Mouse (Mus musculus): ENCODE data around the gene Defb23.

DNA sequence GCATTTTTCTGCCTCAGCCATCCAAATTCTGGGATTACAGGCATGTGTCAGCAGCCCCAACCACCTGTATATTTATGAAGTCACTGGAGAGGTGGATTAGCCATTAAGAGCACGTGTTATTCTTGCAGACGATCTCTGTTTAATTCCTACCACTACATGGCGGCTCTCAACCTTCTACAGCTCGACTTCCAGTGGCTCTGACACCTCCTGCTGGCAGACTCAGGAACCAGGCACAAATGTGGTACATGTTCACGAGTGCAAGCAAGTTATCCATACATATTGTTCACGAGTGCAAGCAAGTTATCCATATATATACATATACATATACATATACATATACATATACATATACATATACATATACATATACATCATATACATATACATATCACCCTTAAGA is 28.7 kb upstream of the Defb23 start:
- TF ChIP-seq POLR2A (IDR thresholded peaks at IDR 0.05; ENCODE audit: insufficient read depth, low read depth, low read length) (no peak), CTCF (IDR thresholded peaks at IDR 0.05) (no peak)
